Comparison of ENCODE assay signal across 8 mouse cellular contexts in genomic region chr5:139908243-139908810, GRCm38 (mm10). TPM values are rescaled to one million over a fixed set of nuclear protein-coding genes. Genes with fewer than 3 reads are reported as not detected.
DNase-seq lines count a peak whose midpoint lies in the region; ATAC-seq and TF ChIP-seq lines count a peak whose summit lies in the region.

No protein-coding gene starts in this region.

- peaks cover 15% of the 10 kb centered on the region for H3K27me3 ChIP-seq in testis, adult 2 months (ENCODE audit: control insufficient read depth, insufficient read depth, low read length)
- H3K27me3 ChIP-seq in hindbrain, embryonic 11.5 days (ENCODE audit: control insufficient read depth, insufficient read depth, low read length), result peaks cover 53% of the 10 kb centered on the region
- H3K27me3 ChIP-seq in liver, postnatal 0 days (ENCODE audit: insufficient read depth, low read length), result peaks cover 84% of the 10 kb centered on the region
- peaks cover 87% of the 10 kb centered on the region for H3K27me3 ChIP-seq in stomach, embryonic 15.5 days (replicated peaks)

- H3K4me3 ChIP-seq in testis, adult 2 months (ENCODE audit: control insufficient read depth, low read depth, low read length), result peak overlapping the region; percentile 84
- H3K4me3 ChIP-seq in hindbrain, embryonic 11.5 days (ENCODE audit: low read depth, low read length), result peak overlapping the region; percentile 55
- H3K4me3 ChIP-seq in liver, postnatal 0 days (ENCODE audit: low read depth, low read length), result peak overlapping the region; percentile 55
- peak overlapping the region; percentile 58 for H3K4me3 ChIP-seq in stomach, embryonic 15.5 days (replicated peaks)

- under 1% methylated on average over 63 of the region's 78 CpGs for WGBS in hindbrain, embryonic 11.5 days
- WGBS in liver, postnatal 0 days (ENCODE audit: insufficient replicate concordance), result 1% methylated on average over 42 of the region's 78 CpGs
- WGBS in stomach, embryonic 15.5 days, result under 1% methylated on average over 67 of the region's 78 CpGs

- peak overlapping the region; percentile 75 for H3K9ac ChIP-seq in hindbrain, embryonic 11.5 days (ENCODE audit: low read depth, low read length)
- peak overlapping the region; percentile 30; the same call in 1 of the 2 replicates for H3K9ac ChIP-seq in liver, postnatal 0 days (replicated peaks)
- H3K9ac ChIP-seq in stomach, embryonic 15.5 days, result peak overlapping the region; percentile 39

- H3K4me1 ChIP-seq in testis, adult 2 months (ENCODE audit: control insufficient read depth, insufficient read depth, low read length), result peaks cover 41% of the 10 kb centered on the region
- H3K4me1 ChIP-seq in hindbrain, embryonic 11.5 days (replicated peaks; ENCODE audit: control insufficient read depth, insufficient read depth, low read length), result peaks cover 25% of the 10 kb centered on the region
- peaks cover 31% of the 10 kb centered on the region for H3K4me1 ChIP-seq in liver, postnatal 0 days (ENCODE audit: insufficient read depth)
- peaks cover 45% of the 10 kb centered on the region for H3K4me1 ChIP-seq in stomach, embryonic 15.5 days

- peak; percentile 47 to 51 for DNase-seq in cerebellum, postnatal 10 days
- DNase-seq in cerebellum, adult 8-10 months, result no peak
- no peak for DNase-seq in testis, postnatal 10 days (ENCODE audit: low spot score)
- peak; percentile 73 for DNase-seq in hindbrain, embryonic 11.5 days (ENCODE audit: low spot score)
- no peak for DNase-seq in liver, postnatal 0 days

- no peak for TF ChIP-seq CTCF in testis, adult 2 months (IDR thresholded peaks at IDR 0.05; ENCODE audit: control insufficient read depth, insufficient read depth, insufficient replicate concordance, low read depth, low read length)
- no peak for TF ChIP-seq CTCF in liver, postnatal 0 days (IDR thresholded peaks at IDR 0.05; ENCODE audit: low read depth)

- 0 out of 2 replicates have a peak, but pooled peaks have one; percentile 13 for ATAC-seq in hindbrain, embryonic 11.5 days (ENCODE audit: low FRiP score)
- ATAC-seq in liver, postnatal 0 days, result no peak
- ATAC-seq in stomach, embryonic 15.5 days (ENCODE audit: insufficient read depth, low FRiP score, low read depth), result peak; percentile 53; the same call in 1 of the 2 replicates
- ATAC-seq in monocyte, adult 5-6 weeks (replicated peaks; ENCODE audit: insufficient number of reproducible peaks, low FRiP score, low TSS enrichment, poor library complexity, severe bottlenecking), result no peak

- no peaks in the 10 kb centered on the region for H3K9me3 ChIP-seq in hindbrain, embryonic 11.5 days (ENCODE audit: control insufficient read depth, low read length)
- H3K9me3 ChIP-seq in liver, postnatal 0 days (ENCODE audit: low read length), result no peaks in the 10 kb centered on the region
- H3K9me3 ChIP-seq in stomach, embryonic 15.5 days, result no peaks in the 10 kb centered on the region

- no peak for TF ChIP-seq POLR2A in testis, adult 2 months (IDR thresholded peaks at IDR 0.05; ENCODE audit: control insufficient read depth, low read depth, low read length)

- no peak for TF ChIP-seq EP300 in liver, postnatal 0 days (IDR thresholded peaks at IDR 0.05; ENCODE audit: low read depth)

- H3K27ac ChIP-seq in testis, adult 2 months (ENCODE audit: control insufficient read depth, insufficient read depth, low read depth, low read length), result no peak overlapping the region
- H3K27ac ChIP-seq in hindbrain, embryonic 11.5 days (ENCODE audit: low read depth, low read length), result 0 out of 2 replicates have a peak overlapping the region, but pooled peaks have one; percentile 10
- H3K27ac ChIP-seq in liver, postnatal 0 days (ENCODE audit: low read depth), result no peak overlapping the region
- no peak overlapping the region for H3K27ac ChIP-seq in stomach, embryonic 15.5 days

- H3K4me2 ChIP-seq in hindbrain, embryonic 11.5 days (replicated peaks; ENCODE audit: low read depth, low read length), result peak overlapping the region; percentile 91
- H3K4me2 ChIP-seq in liver, postnatal 0 days (ENCODE audit: low read depth, low read length), result peak overlapping the region; percentile 82
- H3K4me2 ChIP-seq in stomach, embryonic 15.5 days, result peak overlapping the region; percentile 100

- no peaks in the 10 kb centered on the region for H3K36me3 ChIP-seq in testis, adult 2 months (ENCODE audit: control insufficient read depth, insufficient read depth, low read length)
- H3K36me3 ChIP-seq in hindbrain, embryonic 11.5 days (ENCODE audit: control insufficient read depth, insufficient read depth, low read length), result no peaks in the 10 kb centered on the region
- H3K36me3 ChIP-seq in liver, postnatal 0 days (replicated peaks; ENCODE audit: insufficient read depth, low read length), result no peaks in the 10 kb centered on the region
- H3K36me3 ChIP-seq in stomach, embryonic 15.5 days, result no peaks in the 10 kb centered on the region

RNA-seq across cellular contexts. Expression of gene Elfn1, which starts 0.6 kb away (rescaled TPM):
- polyA plus RNA-seq in testis, adult 2 months (2012; rRNA removed), result 55.6 and 61.9 TPM in 2 replicates
- 1.3 and 1.5 TPM in 2 replicates for polyA plus RNA-seq in hindbrain, embryonic 11.5 days (2014; fragmentation: Nextera tagmentation; extraction: Ambion mirVana)
- polyA plus RNA-seq in liver, postnatal 0 days (2015; fragmentation: Nextera tagmentation; extraction: Ambion mirVana), result not detected in 2 replicates
- 0.24 and 0.79 TPM in 2 replicates for polyA plus RNA-seq in stomach, embryonic 15.5 days (2015; fragmentation: Nextera tagmentation; extraction: Ambion mirVana)
- total RNA-seq in monocyte, adult 5-6 weeks (2017), result not detected in 3 replicates

Comparison
In these comparisons a context has a peak if more than half of its experiments do, and no peak if none do; other contexts are left out.
1. DNase-seq: peak in cerebellum, postnatal 10 days (2 of 2) and hindbrain, embryonic 11.5 days (single experiment); none in cerebellum, adult 8-10 months (single experiment), testis, postnatal 10 days (single experiment) and liver, postnatal 0 days (single experiment).
2. ATAC-seq: peak in hindbrain, embryonic 11.5 days (single experiment) and stomach, embryonic 15.5 days (single experiment); none in liver, postnatal 0 days (single experiment) and monocyte, adult 5-6 weeks (single experiment).
3. RNA of gene Elfn1, which starts 0.6 kb away (polyA plus RNA-seq): 55.6 to 61.9 TPM in testis, adult 2 months; 1.3 to 1.5 TPM in hindbrain, embryonic 11.5 days, 0.24 to 0.79 TPM in stomach, embryonic 15.5 days and not detected in liver, postnatal 0 days; every median in the first group is over 10 times any median in the second.
4. Peak in every context shown above with its lines, with median percentiles within 50 percentile points of each other: H3K4me3 ChIP-seq, H3K4me2 ChIP-seq and H3K9ac ChIP-seq.